Mouse (Mus musculus): Measurements from ENCODE around the gene Atp6v1f.

Gene Atp6v1f

GRCm38 (mm10) chr6:29467583-29468354, at the start of gene Atp6v1f:
TSS of gene Atp6v1f (plus strand) at chr6:29467718.
- peak; percentile 98 for DNase-seq

DNA sequence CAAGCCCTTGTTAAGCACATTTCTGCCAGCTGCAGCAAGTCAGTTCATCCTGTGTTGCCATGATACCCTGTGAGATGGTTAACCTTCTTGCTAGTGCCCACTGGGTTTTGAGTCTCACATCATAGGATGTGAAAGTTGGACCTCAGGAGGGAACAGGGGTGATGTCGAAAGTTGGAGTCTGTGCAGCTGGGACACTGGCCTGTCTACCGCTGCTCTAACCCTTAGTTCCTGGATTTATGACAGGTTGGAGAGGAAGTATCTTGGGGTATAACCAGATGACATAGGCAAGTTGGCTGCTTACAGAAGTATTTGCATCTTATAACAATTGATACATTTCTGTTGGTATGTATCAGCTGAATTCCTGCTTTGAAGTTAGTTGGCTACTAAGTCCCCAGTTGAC, 46.9 kb upstream of the Atp6v1f start:
- DNase-seq: no peak

DNA sequence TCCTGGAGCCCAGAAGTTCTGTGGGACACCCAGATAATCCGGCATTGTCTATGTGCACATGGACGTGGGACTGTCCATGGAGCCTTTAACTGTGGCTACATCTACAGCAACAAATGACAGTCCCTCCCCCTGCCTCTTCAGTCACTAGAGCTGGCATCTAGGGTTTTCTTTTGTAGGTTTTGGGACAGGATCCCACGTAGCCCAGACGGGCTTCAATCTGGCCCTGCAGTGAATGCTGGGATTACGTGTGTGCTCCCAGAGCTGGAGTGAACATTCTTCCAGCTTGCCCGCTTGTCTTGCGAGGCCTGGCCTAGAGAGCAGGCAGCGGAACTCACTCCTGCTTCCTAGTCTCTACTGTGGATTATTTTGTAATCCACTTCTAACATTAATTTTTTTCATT, 42.4 kb upstream of the Atp6v1f start:
- no peak for DNase-seq

DNA sequence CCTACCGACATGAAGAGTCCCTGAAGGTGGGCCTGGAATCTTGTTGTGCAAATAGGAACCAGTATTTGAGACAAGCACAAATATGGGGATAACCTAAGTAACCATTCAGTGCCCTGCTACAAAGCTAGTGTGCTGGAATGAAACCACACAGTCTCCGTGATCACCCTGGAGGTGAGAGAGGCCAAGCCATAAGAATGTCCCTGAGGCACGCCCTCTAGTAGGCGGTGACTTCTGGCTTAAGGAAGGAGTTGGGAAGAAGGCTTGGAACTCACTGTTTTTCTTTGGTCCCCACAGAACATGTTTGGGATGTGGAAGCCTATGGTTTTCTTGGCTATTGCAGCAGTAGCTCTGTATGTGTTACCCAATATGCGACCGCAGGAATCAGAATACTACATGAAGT, 41.2 kb upstream of the Atp6v1f start:
- no peak for DNase-seq

DNA sequence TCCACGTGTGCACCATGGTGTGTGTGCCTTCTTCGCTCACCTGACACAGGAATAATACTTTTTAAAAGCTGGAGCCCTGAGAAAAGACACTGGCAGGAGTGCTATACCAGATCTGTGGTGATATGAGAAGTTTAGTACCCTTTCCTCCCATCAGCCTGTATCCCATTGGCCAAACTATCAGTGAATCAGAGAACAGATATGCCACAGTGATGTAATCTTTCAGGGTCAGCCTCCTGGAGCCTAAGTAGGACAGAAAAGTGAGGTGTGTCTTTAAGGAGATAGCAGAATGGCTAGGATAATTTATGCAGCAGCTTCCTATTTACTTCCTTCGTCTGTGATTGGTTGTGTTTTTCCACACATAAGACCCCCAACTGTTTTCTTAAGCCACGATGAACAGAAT, 39.3 kb upstream of the Atp6v1f start:
- DNase-seq: no peak

GRCm38 (mm10) chr6:29430681-29431420, 36.7 kb upstream of the Atp6v1f start:
- no peak for DNase-seq

GRCm38 (mm10) chr6:29431473-29431872, 36.0 kb upstream of the Atp6v1f start:
- DNase-seq: no peak

GRCm38 (mm10) chr6:29432156-29432555, 35.4 kb upstream of the Atp6v1f start:
- peak; percentile 38 to 45 for DNase-seq

GRCm38 (mm10) chr6:29432676-29433037, 34.9 kb upstream of the Atp6v1f start:
- no peak for DNase-seq

DNA sequence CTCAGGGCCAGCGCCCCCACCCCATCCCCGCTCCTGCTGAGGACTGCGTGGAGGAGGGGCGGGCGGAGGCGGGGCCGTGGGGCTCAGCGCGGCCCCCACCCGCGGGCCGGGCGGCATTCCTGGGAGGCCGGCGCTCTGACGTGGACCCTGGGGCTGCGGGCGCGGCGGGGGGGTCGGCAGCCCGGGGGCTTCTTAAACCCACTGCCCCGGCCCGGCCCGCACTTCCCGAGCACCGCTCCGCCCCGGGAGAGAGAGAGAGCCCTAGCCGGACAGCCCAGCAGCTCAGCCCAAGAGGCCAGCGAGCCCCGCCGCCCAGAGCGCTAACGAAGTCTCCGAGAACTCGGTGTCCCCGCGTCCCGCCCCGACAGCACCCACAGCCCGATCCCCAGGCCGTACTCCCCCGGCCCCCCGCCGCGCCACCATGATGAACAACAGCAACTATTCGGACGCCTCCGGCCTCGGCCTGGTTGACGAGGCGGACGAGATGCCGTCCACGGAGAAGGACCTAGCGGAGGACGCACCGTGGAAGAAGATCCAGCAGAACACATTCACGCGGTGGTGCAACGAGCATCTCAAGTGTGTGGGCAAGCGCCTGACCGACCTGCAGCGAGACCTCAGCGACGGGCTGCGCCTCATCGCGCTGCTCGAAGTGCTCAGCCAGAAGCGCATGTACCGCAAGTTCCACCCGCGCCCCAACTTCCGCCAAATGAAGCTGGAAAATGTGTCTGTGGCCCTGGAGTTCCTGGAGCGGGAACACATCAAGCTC, 34.3 kb upstream of the Atp6v1f start, which contains the start of gene Flnc:
Gene Flnc, plus strand, starts transcription at position 219 of the 766 bp plus-strand sequence.
- DNase-seq: peak; percentile 51 to 55

DNA sequence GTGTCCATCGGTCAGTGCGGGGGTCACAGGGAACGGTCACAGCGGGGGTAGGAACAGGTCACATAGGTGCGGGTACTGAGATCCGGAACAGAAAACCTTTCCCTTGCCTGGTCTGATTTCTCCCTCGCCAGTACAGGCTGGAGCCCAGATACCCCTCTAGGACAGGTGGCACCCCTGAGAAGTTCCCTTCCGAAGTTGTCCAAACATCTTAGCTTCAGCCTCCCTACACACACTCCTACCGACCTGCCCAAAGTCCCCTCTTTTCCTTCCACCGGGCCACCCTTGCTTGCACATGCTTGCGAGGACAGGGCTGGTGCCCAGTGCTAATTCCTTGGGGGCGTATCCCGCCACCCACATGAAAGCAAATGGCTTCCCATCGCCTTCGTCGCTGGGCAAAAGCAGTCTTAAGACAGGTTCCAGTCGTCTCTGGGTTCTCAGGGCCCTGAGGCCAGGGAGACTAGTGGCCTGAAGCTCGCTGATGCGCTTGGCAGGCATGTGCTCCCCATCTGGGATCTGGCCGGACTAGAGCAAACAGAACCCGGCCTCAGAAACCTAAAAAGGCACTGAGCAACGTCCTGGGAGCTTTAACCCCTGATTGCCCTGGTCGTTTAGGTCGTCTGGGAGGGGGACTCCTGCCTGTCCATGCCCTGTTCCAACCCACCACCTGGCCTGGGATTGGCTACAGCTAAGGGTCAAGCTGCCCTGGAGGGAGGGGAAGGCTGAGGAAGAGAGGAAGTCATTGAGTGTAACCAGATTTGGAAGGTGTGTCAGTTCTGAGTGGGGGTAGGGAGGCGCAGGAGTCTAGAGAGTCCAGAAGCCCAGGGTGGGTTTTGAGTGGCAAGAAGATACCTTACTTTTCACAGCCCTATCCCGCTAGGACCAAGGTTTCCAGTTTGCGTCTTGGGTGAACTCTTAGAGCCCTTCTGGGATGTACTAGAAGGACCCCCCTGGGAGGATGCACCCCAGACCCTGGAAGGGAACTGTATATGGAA, 33.4 kb upstream of the Atp6v1f start:
- DNase-seq: peak; percentile 64 to 66

- DNase-seq: peak; percentile 81 to 82
Observed at GRCm38 (mm10) chr6:29434911-29435691, 32.4 kb upstream of the Atp6v1f start.

DNA sequence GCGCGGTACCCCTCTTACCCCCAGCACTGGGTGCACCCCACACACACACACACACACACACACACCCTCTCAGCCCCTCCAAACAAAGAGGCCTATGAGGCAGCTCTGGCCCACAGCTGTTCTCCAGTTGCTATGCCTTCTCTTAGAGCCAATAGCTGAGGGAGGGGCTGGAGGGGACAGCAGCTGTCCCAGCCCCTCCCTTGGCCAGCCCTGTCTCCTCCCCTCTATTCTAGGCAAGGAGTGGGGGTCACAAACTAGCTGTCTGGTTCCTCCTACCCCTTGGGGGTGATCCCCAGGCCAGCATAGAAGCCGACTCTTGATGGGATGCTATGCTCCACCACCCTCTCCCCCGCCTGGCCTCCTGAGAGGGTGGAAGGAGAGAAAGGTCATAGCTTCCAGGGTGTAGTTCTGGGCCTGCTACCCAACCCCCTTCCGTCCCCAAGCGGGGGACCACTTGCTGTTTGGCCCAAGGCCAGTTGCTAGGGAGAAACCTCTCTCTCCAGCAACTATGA, 31.5 kb upstream of the Atp6v1f start:
- DNase-seq: peak; percentile 40 to 42

GRCm38 (mm10) chr6:29436461-29436934, 31.0 kb upstream of the Atp6v1f start:
- peak; percentile 32 to 45 for DNase-seq

- peak; percentile 45 to 67 for DNase-seq
Observed at GRCm38 (mm10) chr6:29439251-29439650, 28.3 kb upstream of the Atp6v1f start.

GRCm38 (mm10) chr6:29439789-29440188, 27.7 kb upstream of the Atp6v1f start:
- DNase-seq: no peak

GRCm38 (mm10) chr6:29444773-29445172, 22.7 kb upstream of the Atp6v1f start:
- peak; percentile 58 to 71 for DNase-seq

GRCm38 (mm10) chr6:29445354-29445753, 22.2 kb upstream of the Atp6v1f start:
- no peak for DNase-seq

- DNase-seq: no peak
Observed at GRCm38 (mm10) chr6:29449858-29450257, 17.7 kb upstream of the Atp6v1f start.

GRCm38 (mm10) chr6:29450667-29451066, 16.9 kb upstream of the Atp6v1f start:
- no peak for DNase-seq

DNA sequence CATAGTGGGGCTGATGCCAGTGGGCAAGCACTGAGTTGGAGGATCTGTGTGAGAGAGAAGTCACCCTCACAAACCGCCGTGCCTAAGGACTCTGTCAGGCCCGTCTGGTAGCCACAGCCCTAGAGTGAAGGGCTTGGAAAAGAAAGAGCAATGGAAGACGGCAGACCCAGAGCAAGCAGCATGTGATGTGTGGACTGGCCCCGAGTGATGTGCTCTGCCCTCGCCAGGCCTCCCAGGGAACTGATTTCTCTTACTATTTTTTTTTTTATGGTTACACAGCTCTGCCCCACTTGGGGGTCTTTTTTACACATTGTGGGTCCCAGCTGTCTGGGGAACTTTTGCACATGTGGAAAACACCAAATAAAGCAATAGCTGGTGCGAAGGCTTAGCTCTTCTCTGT, 6.0 kb upstream of the Atp6v1f start:
- no peak for DNase-seq
